Mouse (Mus musculus) 3T3-L1 (cell line): ENCODE measurements around the gene Dennd1b.

ENCODE experiments used
- DNase-seq: peaks from one replicate; pipeline ENCODE4 v3.0.0-alpha.2; 2015; ENCODE audit warnings: low read depth, low spot score

Gene Dennd1b

GRCm38 (mm10) chr1:139080517-139081386, 117.5 kb downstream of the Dennd1b start:
- no peak for DNase-seq

DNA sequence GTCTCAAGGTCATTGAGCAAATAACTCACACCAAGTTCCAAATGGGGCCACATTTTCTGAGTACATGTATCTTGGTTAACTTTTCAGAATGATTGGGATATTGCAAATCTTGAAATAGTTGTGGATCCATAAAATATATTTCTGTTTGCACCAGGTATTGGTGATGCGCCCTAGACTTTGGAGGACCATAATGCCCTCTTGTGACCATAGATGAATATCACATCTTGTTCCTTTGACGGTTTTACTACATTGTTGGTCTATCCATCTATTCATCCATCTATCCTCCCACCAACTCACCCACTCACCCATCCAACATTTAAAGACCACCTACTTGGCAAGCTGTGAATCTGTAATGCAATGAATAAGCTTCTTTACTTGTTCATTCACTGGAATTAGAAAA, 120.1 kb downstream of the Dennd1b start:
- peak; percentile 40 for DNase-seq

- no peak for DNase-seq
These were observed 124.3 kb downstream of the Dennd1b start for GRCm38 (mm10) chr1:139087564-139087963.

DNA sequence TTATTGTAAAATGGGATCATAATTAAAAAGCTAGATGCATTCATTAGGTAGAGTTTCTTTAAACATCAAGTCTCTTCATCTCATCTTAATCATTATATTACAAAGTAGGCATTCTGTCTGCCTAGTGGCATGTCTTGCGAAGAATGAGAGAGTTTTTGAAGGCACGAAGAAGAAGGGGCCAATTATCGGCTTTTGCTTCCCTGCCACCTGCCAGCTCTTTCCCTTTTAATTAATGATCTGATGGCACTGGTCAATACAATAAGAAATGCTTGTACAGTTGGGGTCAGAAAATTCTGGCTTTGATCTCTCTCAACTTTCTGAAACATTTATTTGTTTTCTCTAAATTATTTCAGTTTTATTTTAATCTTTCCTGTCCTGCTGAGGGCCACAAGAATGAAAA, 127.5 kb downstream of the Dennd1b start:
- DNase-seq = no peak

- no peak for DNase-seq
These were observed 128.5 kb downstream of the Dennd1b start for GRCm38 (mm10) chr1:139091701-139092100.

DNA sequence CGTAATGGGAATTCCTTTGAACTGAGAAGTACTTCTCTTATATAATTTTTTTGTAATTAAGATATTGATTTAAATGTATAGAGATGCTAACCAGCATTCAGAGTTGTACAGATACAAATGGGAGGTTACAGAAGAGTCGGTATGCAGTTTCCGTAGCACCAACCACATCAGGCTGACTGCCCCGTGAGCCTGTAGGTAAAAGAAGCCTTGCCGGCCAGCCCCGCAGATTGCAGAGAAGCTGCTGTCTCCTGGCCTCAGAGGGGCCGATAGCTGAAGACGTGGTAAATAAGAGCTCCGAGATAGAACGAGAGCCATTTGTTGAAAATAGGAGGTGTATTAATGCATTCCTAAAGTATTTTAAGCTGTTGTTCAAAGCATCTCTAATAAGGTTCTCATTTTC, 128.9 kb downstream of the Dennd1b start:
- DNase-seq = no peak

DNA sequence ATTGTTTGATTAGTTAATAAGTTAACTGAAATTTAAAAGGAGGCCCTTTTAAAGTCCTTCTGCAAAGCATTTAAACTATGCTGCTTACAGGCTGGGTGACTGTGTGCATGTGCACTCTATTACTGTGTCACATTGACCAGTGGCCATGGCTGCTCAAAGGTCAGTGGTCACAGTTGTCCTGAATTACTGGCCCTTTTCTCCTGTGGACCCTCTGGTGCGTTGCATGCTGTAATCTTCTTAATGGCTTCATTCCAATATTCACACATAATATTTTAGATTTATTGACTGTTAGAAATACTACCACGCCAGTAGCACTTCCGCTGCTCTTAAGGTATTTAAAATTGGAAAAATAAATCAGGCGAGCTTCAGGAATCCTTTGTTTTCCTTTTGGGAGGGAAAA, 129.5 kb downstream of the Dennd1b start:
- no peak for DNase-seq

DNA sequence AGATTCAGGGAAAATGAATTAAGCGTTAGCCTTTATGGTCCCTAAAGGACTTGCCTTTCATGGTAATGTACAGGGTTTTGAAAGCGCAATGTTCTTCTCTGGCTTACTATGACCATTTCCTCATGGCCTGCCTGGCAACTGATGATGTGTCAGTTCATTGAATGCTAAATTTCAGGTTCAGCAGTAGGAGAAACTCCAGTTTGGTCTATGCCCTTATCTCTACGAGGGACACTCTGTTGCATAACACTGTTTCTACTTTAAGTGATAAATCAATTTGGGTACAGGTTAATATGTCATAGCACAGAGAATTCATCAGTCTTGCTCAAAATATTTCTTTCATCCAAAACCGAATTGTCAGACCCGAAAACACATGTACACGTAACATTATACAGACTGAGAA, 133.1 kb downstream of the Dennd1b start:
- DNase-seq = no peak

DNA sequence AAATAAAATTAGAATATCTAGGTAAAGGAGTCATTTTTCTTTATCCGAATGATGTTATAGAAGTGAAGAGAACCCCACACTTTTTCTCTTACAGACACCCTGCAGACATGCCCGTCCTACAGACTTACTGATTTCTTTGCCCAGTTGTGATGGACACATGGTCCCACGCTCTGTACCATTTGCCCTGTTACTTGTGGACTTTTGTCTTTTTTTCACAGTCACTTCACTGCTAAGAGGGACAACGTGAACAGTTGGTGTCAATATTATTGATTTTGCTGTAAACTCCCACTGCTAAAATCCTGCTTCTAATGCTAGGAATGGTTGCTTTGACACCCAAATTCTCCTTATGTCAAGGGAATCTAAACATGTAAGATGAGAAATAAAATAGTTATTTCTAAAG, 134.9 kb downstream of the Dennd1b start:
- no peak for DNase-seq

- DNase-seq = no peak
These were observed 138.5 kb downstream of the Dennd1b start for GRCm38 (mm10) chr1:139101725-139102124.

GRCm38 (mm10) chr1:139108251-139108650, 145.0 kb downstream of the Dennd1b start:
- DNase-seq = peak; percentile 77

DNA sequence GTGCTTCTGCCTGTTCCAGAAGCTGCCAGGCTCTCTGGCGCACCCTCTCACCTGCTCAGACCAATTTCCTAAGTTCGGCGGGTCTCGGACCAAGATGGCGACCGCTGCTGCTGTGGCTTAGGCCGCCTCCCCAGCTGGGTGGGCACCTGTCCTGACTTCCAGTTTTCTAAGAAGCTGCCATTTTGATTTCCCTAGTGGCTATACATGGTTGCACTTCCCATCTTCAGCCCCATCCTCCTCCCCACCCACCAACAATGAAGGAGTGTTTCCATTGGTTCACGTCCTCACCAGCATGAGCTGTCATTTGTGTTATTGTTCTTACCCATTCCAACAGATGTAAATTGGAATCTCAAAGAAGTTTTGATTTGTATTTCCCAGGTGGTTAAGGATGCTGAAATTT, 159.4 kb downstream of the Dennd1b start:
- DNase-seq = no peak

GRCm38 (mm10) chr1:139139644-139140043, 176.4 kb downstream of the Dennd1b start:
- DNase-seq = no peak

DNA sequence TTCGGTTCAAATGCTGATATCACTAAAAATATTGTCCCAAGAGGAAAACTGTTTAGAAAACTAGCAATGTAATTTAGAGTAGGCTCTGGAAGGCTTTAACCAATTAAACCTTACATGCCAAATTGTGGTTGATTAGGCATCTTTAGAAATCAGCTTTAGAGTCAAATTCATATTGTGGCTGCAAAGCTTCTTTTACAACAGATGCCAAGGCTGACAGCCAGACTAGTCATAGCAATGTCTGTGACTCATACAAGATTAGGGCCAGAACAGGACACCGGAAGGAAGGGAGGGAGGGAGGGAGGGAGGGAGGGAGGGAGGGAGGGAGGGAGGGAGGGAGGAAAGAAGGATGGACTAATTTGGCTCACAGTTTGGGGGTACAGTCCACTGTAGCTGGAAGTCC, 182.3 kb downstream of the Dennd1b start:
- DNase-seq = peak; percentile 70

GRCm38 (mm10) chr1:139146306-139146705, 183.1 kb downstream of the Dennd1b start:
- peak; percentile 39 for DNase-seq

DNA sequence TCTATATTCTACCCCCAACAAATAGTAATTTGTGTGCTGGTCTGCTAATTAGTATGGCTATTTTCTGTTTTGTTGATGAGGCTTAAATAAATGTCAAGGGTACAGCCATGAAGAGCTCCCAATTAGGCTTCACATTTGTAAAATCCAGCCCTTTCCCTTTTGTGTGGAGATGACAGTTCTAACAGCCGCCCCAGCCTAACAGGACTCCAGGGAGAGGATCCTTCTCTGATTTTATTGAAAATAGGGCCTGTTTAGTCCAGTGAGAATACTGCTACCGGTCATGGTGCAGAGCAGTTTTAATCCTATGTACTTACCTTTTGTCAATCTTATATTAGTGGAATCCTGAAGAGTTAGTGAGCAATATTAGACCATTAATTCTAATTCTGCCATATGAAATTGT, 189.8 kb downstream of the Dennd1b start:
- DNase-seq = no peak

GRCm38 (mm10) chr1:139153493-139153892, 190.3 kb downstream of the Dennd1b start:
- DNase-seq = no peak

DNA sequence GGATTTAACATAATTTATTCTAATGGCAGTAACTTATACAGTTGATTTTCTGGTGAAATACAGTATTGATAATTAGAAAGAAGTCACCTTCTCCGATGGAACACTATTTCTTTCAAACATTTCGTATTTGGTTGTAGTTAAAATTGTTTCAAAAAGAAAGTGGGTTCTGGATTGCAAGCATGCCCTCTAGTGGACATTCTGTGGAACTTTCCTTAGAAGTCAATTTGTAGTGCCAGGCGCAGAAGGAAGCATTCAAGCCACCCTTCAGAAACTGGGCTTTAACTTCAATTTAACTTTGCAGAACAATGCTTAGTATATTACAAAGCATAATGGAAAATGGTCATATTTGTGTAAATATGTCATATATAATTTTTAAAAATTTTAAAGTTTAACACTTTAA, 193.2 kb downstream of the Dennd1b start:
- peak; percentile 73 for DNase-seq

GRCm38 (mm10) chr1:139161619-139162018, 198.4 kb downstream of the Dennd1b start:
- peak; percentile 49 for DNase-seq

DNA sequence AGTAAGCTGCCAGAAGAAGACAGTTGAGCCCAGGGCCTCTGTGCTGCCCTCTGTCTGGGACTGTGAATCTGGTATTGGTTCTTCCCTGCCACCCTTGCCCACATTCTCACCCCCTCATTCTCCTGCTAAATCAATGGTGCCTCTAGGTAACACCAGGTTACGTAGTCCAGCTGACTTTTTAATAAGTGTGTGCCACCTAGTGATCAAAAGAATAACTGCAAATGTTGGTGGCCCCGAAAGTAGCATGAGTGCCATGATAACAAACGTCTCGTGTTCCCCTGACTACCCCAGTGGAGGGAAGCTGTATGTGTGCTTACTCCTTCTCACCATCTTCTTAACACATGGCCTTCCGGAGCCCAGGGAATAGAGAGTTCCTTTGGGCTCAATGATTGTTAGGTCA, 199.6 kb downstream of the Dennd1b start:
- DNase-seq = peak; percentile 68

- no peak for DNase-seq
These were observed 211.0 kb downstream of the Dennd1b start for GRCm38 (mm10) chr1:139174058-139174832.

DNA sequence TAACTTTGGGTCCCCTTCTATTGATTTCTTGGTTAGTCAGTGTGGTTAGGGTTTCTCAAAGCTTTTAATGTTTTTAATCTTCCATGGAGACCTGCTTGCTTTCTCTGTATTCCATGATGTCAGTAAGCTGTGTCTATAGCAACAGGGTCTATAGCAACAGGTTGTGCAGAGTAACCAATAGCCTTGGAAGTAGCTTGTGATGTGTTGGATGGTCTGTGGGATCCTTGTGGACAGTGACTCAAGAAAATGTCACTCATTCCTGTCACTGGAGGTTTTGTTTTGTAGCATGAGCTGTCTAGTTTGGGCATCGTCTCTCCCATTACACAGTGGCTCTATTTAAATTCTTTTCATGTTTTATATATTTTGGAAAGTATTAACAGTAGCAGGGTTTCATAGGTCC, 216.5 kb downstream of the Dennd1b start:
- DNase-seq = no peak
